Mouse (Mus musculus): ENCODE measurements at regions not wholly inside any gene's neighbourhood (a gene's known extent, or its start where the extent isn't known, plus 50 kb on each side); places are given as distances from the start of the nearest gene placed in this dataset.

- Histone ChIP-seq H3K4me2 (ENCODE audit: low read length) (peak overlapping the region; percentile 27), H3K4me1 (ENCODE audit: control insufficient read depth, insufficient read depth, low read length) (no peaks in the 10 kb centered on the region), H3K27me3 (ENCODE audit: control insufficient read depth, insufficient read depth, low read length) (no peaks in the 10 kb centered on the region), H3K4me3 (replicated peaks; ENCODE audit: low read depth, low read length) (0 out of 2 replicates have a peak overlapping the region, but pooled peaks have one; percentile 2), H3K9me3 (ENCODE audit: control insufficient read depth, low read length) (no peaks in the 10 kb centered on the region), H3K27ac (replicated peaks; ENCODE audit: low read depth, low read length) (peak overlapping the region; percentile 4; the same call in 1 of the 2 replicates), H3K9ac (replicated peaks; ENCODE audit: low read length) (no peak overlapping the region), H3K36me3 (ENCODE audit: control insufficient read depth, insufficient read depth, low read length) (no peaks in the 10 kb centered on the region)
- DNase-seq (peak; percentile 60), ATAC-seq (ENCODE audit: low FRiP score, low TSS enrichment) (no peak)
- WGBS, result 63% methylated on average over 10 of the region's 10 CpGs
These were observed 53.4 kb downstream of the Rpl37a start for GRCm38 (mm10) chr1:72764522-72764921.

DNA sequence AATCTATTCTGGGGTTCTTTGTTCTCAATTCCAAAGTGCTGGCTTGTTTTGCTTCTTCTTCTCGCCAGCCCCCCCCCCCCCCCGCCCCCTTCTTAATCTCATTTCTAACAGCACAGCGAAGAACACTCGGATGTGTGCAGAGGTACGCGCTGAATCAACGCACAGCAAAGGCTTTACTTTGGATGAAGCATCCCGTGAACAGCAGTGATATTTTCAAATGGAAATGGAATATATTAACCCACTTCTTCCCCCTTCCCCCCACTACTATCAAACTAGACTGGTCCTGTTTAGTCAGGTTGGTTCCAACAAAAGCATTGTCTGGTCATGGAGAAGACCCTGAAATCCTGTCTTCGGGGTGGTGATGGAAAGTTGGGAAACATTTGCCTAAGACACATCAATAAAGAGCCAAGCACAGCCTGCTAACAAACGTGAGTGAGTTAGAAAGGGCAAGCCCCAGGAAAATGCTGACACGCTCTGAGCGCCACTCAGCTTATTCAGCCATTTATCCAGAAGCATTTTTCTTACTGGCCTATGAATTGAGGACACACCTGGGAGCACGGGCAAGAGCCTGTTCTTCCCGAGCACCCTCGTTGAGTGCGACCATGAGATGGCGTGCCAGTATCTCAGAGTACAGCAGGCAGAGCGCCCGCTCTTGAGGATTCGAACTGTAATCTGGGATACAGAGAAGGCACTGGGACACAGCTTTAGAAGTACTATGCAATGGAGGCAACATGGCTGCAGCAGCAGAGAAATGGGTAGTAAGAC is 54.1 kb downstream of the Rpl37a start:
- peak; percentile 30 for DNase-seq

DNA sequence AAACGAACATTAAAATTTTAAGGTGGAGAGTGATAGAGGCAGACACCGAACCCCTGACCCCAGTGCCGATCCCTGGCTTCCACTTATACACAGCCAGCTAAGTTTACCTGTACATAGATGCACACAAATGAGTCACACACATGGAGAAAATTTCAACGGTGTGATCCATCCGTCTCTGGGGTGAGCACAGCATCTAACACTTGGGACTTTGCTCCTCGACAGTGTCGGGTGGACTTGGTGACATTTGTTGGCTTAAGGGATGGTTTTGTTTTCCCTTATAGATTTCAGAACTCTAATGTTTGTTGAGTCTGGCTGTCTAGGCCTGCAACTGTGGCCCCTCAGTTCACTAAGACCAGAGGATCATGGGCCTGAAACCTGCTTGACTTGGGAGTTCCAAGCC is 54.9 kb upstream of the Igfbp2 start:
- H3K4me2 ChIP-seq (ENCODE audit: low read length), result no peak overlapping the region
- no peak overlapping the region for H3K4me3 ChIP-seq (replicated peaks; ENCODE audit: low read depth, low read length)
- no peaks in the 10 kb centered on the region for H3K27me3 ChIP-seq (ENCODE audit: control insufficient read depth, insufficient read depth, low read length)
- H3K4me1 ChIP-seq (ENCODE audit: control insufficient read depth, insufficient read depth, low read length), result no peaks in the 10 kb centered on the region
- H3K9ac ChIP-seq (replicated peaks; ENCODE audit: low read length), result no peak overlapping the region
- no peak for DNase-seq
- no peak overlapping the region for H3K27ac ChIP-seq (replicated peaks; ENCODE audit: low read depth, low read length)
- no peak for ATAC-seq (ENCODE audit: low FRiP score, low TSS enrichment)
- no peaks in the 10 kb centered on the region for H3K36me3 ChIP-seq (ENCODE audit: control insufficient read depth, insufficient read depth, low read length)
- 94% methylated on average over 7 of the region's 7 CpGs for WGBS
- H3K9me3 ChIP-seq (ENCODE audit: control insufficient read depth, low read length), result no peaks in the 10 kb centered on the region

More for the DNA sequence above, 54.1 kb downstream of the Rpl37a start:
- no peak overlapping the region for H3K9ac ChIP-seq (replicated peaks; ENCODE audit: low read length)
- ATAC-seq (ENCODE audit: low FRiP score, low TSS enrichment), result no peak
- no peaks in the 10 kb centered on the region for H3K27me3 ChIP-seq (ENCODE audit: control insufficient read depth, insufficient read depth, low read length)
- H3K4me1 ChIP-seq (ENCODE audit: control insufficient read depth, insufficient read depth, low read length), result no peaks in the 10 kb centered on the region
- peak overlapping the region; percentile 27 for H3K4me2 ChIP-seq (ENCODE audit: low read length)
- WGBS, result 58% methylated on average over 20 of the region's 20 CpGs
- 0 out of 2 replicates have a peak overlapping the region, but pooled peaks have one; percentile 2 for H3K4me3 ChIP-seq (replicated peaks; ENCODE audit: low read depth, low read length)
- no peak overlapping the region for H3K27ac ChIP-seq (replicated peaks; ENCODE audit: low read depth, low read length)
- H3K36me3 ChIP-seq (ENCODE audit: control insufficient read depth, insufficient read depth, low read length), result no peaks in the 10 kb centered on the region
- no peaks in the 10 kb centered on the region for H3K9me3 ChIP-seq (ENCODE audit: control insufficient read depth, low read length)

DNA sequence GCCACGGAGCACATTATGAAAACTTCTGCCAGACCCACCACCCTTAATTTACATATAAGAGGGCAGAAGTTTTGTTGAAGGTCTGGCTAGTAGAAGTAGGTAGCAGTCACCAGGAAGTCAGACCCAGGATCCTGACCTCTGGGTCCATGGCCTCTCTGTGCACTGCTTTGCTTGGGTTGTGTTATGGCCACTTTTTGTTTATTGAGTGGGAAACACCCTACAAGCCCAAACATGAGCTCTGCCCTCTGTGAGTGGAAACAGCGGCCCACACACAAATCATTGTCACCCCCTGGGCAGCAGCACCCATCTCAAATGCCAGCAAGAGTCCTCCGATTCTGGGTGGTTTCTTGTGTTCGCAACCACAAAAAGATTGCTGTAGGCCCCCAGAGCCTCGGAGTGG is 51.6 kb upstream of the Igfbp2 start:
- no peaks in the 10 kb centered on the region for H3K36me3 ChIP-seq (ENCODE audit: control insufficient read depth, insufficient read depth, low read length)
- H3K4me3 ChIP-seq (replicated peaks; ENCODE audit: low read depth, low read length), result no peak overlapping the region
- ATAC-seq (ENCODE audit: low FRiP score, low TSS enrichment) (no peak), DNase-seq (no peak)
- no peaks in the 10 kb centered on the region for H3K4me1 ChIP-seq (ENCODE audit: control insufficient read depth, insufficient read depth, low read length)
- no peak overlapping the region for H3K27ac ChIP-seq (replicated peaks; ENCODE audit: low read depth, low read length)
- no peak overlapping the region for H3K9ac ChIP-seq (replicated peaks; ENCODE audit: low read length)
- H3K27me3 ChIP-seq (ENCODE audit: control insufficient read depth, insufficient read depth, low read length), result no peaks in the 10 kb centered on the region
- H3K4me2 ChIP-seq (ENCODE audit: low read length), result no peak overlapping the region
- WGBS, result 89% methylated on average over 5 of the region's 5 CpGs
- H3K9me3 ChIP-seq (ENCODE audit: control insufficient read depth, low read length), result no peaks in the 10 kb centered on the region

DNA sequence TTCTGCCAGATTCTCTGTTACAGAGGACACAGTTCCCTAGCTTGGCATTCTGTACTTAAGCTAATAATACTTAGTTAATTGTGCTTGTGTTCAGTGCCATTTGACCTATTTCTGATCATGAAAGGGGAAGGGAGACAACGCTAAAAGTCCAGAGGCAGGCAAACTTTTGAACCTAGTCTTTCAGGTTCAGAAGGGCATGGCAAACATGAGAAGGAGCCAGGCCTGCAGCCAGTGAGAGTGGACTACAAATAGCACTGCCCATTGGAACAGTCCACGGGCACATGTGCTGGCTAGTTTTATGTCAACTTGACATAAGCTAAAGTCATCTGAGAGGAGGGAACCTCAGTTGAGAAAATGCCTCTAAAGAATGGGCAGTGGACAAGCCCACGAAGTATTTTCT is 51.1 kb upstream of the Igfbp2 start:
- H3K27me3 ChIP-seq (ENCODE audit: control insufficient read depth, insufficient read depth, low read length), result no peaks in the 10 kb centered on the region
- WGBS, result 87% methylated on average over 3 of the region's 3 CpGs
- H3K4me1 ChIP-seq (ENCODE audit: control insufficient read depth, insufficient read depth, low read length), result no peaks in the 10 kb centered on the region
- H3K9ac ChIP-seq (replicated peaks; ENCODE audit: low read length), result no peak overlapping the region
- H3K9me3 ChIP-seq (ENCODE audit: control insufficient read depth, low read length), result no peaks in the 10 kb centered on the region
- H3K4me3 ChIP-seq (replicated peaks; ENCODE audit: low read depth, low read length), result no peak overlapping the region
- H3K36me3 ChIP-seq (ENCODE audit: control insufficient read depth, insufficient read depth, low read length), result no peaks in the 10 kb centered on the region
- no peak for DNase-seq
- H3K4me2 ChIP-seq (ENCODE audit: low read length), result no peak overlapping the region
- H3K27ac ChIP-seq (replicated peaks; ENCODE audit: low read depth, low read length), result no peak overlapping the region
- ATAC-seq (ENCODE audit: low FRiP score, low TSS enrichment), result no peak
